Mouse (Mus musculus) thymus, postnatal 36 days (tissue): ENCODE data around the gene Il5ra.

ENCODE experiments used
- DNase-seq, 2 experiments: peaks; one replicate each; pipeline ENCODE4 v3.0.0; 2022; ENCODE audit warnings: mixed read lengths in 2 of 2

The Il5ra gene

GRCm38 (mm10) chr6:106748887-106749388, at the start of gene Il5ra:
Il5ra (minus strand) TSS chr6:106749037.
- peak in 1 of 2 experiments; percentile 31 for DNase-seq

DNA sequence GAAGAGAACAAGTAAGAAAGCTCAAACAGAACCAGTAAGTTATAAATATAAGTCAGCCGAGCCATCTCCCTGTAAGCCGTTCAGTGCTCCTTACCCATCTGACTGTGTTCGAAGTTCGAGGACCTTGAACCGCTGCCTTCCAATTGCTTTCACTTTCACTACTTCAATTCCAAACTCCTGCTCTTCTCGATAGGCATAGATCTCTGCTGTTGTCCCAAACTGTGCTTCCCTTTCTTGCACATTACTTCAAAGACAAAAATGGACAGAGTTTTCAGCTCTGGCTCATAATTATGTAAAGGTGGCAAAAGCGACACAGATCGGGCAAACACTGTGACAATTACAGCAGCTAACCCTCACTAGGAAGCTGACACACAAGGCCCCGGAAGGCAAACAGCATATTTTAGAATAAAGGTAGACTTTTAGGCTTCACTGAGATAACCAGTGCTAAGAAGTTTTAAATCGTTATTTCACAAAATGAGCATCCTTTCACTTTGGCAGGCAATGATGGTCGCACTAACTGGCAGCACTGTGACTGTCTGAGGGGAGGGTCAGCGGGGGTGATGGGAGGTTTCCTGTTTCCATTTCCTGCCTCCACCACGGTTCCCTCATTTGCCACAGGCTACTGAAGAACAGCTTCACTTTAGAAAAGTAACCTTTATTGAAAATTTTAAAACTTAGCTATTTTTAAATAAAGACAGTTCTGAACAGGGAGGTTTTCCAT, 45.4 kb upstream of the Il5ra start:
- peak; percentile 24 to 36 for DNase-seq

DNA sequence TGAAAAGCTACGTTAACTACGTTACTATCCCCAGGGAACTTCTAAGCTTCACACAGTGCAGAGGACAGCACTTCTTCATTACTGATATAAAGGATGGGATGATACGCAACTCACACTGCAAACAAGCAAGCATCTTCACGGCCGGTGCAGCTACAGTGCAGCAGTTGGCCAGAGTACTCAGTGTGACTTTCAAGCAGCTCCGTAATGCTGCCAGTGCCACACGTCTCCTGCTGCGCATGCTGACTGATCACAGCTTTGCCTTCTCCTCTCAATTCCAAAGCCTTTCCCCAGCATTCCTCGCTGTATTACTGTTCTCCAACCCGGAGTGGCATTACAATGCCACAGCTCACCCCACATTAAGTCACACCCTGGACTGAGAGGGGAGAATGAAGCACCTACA, 44.8 kb upstream of the Il5ra start:
- no peak for DNase-seq

- DNase-seq: no peak
Observed at GRCm38 (mm10) chr6:106793088-106793487, 44.3 kb upstream of the Il5ra start.

- DNase-seq: no peak
Observed at GRCm38 (mm10) chr6:106792486-106792885, 43.6 kb upstream of the Il5ra start.

GRCm38 (mm10) chr6:106791429-106791828, 42.6 kb upstream of the Il5ra start:
- no peak for DNase-seq

- no peak for DNase-seq
Observed at GRCm38 (mm10) chr6:106787138-106787537, 38.3 kb upstream of the Il5ra start.

DNA sequence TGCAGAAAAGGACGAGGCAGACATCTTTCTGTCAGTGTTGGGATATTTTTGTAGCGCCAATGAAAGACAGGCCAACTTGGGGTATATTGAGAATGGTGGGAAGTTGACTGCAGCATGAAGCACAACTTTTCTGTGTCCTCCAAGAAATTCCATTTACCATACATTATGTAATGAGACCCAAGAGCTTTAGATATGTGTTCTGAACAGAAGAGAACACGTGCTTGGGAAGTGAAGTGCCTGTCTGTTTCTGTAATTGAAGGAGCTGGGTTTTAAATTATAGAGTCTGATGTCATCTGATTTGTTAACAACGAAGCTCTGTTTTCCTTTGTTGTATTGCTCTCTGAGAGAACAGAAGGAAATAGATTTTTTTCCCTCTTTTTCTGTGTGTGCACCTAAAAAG, 21.2 kb upstream of the Il5ra start:
- no peak for DNase-seq

DNA sequence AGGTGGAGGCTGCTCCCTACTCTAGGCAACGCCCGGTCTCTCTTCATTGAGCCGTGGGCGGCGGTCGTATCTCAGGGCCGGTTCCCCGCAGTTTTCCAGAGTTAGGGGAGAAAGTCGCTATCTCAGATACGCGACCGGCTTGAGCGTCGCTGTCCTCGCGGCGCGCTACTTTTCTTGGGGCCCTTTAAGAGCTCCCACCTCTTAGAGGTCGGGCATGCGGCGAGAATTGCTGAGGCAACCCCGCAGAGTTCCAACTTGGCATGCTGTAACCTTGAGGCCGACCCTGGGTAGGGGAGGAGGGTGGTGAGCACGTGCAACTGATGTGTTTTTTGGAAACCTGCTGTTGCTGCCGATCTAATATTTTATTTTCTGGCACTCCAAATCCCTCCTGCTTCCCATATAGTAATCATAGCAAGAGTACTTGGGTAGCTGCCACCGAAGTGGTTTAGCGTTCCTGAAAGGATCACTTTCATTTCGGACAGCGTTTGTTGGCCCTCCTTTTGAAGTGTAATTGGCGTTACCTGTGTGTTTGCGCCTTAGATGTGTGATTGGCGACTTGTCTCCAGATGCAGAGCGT, 20.5 kb upstream of the Il5ra start:
- DNase-seq: no peak

- peak; percentile 97 to 98 for DNase-seq
Observed at GRCm38 (mm10) chr6:106768640-106769289, 19.9 kb upstream of the Il5ra start, which contains the start of gene Trnt1. Trnt1 (plus strand) TSS chr6:106769120.

GRCm38 (mm10) chr6:106766774-106767173, 17.9 kb upstream of the Il5ra start:
- no peak for DNase-seq

- no peak for DNase-seq
Observed at GRCm38 (mm10) chr6:106765892-106766291, 17.1 kb upstream of the Il5ra start.

DNA sequence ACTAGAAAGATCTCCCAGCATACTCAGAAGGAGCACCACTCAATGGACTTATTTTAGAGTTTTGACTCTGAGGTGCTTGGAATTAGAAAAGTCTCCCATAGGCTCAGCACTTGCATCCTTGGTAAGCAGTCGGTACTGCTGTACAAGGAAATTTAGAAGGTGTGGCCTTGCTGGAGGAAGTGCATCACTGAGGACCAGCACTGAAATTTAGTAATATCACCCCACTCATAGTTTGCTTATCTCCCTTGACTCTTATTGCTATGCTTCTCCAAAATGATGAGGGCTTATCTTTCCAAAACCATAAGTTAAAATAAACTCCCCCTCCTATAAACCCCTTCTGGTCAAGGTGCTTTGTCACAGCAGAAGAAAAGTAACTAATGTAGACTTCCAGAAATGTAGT, 12.6 kb upstream of the Il5ra start:
- no peak for DNase-seq

DNA sequence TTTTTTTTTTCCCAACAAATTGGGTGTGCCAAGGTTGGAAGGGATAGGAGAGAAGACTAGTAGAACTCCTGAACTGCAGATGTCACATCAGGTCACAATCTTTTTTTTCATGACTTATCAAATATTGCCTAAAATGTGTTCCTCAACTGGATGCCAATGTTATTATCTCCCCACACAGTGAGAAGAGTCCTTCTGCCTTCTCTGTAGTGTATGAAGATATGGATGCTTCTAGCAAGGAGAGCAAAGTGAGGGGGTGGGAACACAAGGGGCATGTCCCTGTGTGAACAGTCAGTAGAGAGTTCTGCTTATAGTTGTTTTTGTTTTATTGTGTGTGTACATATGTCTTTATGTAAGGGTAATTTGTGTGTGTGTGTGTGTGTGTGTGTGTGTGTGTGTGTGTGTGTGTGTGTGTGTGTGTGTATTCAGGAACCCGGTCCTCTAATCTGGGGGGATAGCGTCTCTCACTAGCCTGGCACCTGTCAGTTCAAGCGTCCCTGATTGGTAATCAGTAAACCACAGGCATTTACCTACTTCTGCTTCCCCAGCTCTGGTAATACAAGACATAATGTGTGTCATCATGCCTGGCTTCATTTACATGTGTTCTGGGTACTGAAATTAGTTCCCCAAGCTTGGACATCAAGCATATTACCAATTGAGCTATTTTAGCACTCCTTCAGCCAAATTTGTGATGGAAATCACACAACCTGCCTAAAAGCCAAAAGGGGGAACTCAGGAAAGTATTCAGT, 11.8 kb upstream of the Il5ra start:
- DNase-seq: no peak

DNA sequence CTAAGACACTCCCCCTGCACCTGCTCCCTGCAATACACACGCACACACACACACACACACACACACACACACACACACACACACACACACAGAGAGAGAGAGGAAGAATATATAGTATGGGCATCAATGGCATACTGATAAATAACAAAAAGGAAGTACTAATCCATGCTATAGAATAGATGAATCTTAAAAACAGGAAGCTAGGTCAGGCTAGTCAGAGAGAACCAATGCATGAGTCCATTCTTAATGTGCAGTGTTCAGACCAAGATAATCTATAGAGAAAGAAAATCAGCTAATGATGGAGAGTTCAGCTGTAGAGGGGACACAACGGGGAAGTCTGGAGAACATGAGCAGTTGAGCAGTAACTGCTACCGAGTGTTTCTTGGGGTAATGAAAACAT, 9.5 kb upstream of the Il5ra start:
- DNase-seq: no peak

DNA sequence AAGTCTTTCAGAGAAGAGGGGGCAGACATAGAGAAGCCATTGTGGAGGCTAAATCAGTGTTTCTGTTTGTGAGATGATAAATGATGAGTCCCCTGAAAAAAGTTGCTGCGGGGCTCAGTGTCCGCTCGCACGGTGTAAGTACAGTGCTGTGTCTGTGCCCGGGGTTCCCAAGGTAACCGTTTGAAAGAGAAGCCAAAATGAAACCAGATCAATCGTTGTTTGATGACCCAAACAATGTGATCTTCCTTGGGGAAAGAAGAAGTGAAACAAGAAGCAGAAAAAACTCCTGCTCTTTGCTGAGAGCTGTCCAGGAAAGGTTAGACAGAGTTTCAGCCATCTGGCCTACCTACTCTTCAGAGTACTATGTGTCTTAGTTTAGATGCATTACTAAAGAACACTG, 1.5 kb upstream of the Il5ra start:
- no peak for DNase-seq

- DNase-seq: no peak
Observed at GRCm38 (mm10) chr6:106747804-106748203, 1.0 kb downstream of the Il5ra start.

DNA sequence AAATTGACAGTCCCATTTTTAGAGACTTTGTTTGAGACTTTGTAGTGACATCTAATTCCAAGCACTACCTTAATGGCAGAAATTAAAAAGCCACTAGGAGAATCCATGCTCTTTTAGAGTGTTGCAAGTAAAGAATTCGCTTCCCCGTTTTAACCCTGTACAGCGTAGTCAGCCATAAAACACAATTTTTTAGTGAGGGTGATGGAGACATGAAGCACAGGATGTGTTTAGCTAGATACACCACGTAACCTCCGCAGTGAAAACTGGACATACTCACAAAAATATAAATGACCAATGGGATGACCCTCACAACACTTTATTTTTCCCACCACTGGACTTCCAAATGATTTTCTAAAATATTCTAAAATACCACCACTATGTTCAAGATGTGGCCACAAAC, 1.6 kb downstream of the Il5ra start:
- DNase-seq: no peak

GRCm38 (mm10) chr6:106745673-106746394, 3.0 kb downstream of the Il5ra start:
- no peak for DNase-seq

DNA sequence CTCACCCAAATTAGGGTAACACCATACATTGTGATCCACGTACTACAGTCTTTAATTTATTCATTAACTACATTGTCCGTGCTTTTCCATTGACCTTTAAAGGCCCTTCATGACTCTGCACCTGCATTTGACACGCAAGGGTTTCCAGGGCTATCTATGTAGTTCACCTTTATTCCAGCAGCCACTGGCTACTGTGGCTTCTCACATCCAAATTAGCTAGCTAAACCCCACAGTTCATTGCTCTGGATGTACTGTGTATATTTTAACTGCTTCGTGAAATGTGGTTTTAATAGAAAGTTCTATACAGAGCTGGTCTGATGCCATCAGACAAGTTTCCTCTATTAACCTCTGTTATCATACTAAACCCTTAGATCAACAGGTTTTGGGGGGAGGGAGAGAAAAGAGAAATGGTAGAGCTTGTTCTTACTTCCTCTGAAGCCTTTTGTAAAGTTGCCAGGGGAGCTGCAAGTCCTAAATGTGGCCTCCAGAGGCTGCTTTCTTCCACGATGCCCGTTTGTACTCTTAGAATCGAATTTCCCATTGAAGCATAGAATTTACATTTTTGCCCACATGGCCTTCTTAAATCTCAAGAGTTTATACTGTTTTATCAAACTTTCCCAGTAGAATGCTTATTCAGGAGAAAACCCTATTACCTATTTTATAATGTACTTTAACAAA, 5.1 kb downstream of the Il5ra start:
- no peak for DNase-seq

DNA sequence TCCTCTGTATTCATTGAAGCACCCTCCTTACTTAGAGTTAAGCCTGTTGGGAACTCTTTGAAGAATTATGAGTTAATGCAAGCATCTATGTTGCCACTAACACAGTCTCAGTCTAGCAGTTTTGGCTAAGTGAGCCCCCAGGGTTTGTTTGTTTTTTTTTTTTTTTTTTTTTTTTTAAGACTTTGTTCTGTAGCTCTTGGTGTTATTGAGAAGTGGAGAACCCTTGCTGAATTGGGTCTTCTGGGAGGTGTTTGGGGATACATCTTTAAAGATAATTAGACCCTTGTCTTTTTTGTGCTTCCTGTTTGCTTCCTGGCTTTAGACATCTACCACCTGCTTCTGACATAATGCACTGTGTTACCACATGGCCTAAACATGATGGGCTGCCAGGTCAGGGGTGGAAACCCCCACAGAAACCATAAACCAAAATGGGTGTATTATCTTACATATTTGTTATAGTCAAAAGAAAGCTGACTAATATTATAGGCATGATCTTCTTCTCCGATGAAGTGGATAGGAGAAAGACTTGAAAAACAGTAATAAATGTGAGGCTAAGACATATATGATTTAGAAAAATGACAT, 8.5 kb downstream of the Il5ra start:
- no peak for DNase-seq

DNA sequence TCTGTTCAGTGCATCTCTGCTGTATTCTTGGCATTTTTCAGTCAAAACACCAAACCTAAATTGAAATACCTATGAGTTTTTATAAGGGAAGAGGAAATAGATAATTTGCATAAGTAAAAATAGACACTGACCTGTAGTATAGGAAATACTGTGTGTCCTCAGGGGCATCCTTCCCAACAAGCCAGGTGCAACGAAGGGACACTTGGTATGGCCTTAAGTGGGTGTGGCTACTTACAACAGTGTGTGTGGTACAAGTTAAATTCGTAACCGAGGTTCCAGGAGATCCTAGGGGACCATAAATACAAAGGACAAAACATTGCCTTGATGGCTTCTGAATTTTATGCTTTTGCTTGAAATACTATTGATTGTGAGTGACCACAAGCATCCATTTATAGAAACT, 10.6 kb downstream of the Il5ra start:
- DNase-seq: no peak
